ENCODE assay signal across 8 mouse cellular contexts in the genomic region with DNA sequence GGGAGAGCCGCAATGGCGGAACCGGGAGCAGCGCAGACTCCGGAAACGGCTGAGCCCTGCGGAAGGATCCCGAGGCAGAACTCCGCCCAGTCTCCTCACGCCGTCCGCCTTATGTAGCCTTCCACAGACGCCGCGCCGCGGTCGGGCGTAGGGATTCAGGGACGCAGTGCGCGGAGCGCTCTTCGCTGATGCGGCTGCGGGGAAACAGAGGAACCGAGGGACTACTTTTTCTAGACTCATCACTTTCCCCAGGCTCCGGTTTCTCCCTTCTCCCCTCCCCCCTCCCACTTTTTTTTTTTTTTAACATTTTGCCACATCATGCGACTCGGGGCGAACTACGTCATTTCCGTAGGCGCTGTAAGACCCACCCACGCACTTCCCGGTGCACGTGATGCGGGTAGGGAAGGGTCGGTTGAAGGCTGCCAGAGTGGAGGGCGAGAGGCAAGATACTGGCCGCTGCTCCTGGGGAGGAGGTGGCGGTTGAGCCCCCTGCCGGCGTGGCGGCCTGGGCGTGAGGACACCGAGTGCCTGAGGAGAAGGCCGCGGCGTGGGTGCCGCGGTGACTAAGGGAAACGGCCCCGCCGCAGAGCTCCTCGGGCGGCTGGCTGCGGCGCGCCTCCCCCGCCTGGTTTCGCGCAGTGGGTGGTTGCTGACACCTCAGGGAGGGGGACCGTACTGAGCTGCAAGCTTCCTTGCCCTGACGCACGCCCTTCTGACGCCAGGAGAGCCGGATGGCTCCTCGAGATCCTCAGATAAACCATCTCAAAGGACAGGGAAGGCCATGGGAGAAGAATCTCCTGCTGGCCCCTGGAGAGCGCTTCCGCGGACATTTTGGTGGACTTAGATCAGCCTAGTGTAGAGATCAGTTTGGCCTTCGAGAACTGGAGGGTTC. TPM values are rescaled to one million over a fixed set of nuclear protein-coding genes. Genes with fewer than 3 reads are reported as not detected.
DNase-seq lines count a peak whose midpoint lies in the region; ATAC-seq lines count a peak whose summit lies in the region.

Gene Cltc, minus strand, starts transcription at position 86 of the 892 bp plus-strand sequence.

- intact Hi-C loops in gastrocnemius, postnatal 14 days (cut with DNase I; ENCODE audit: low total_unique reads): no loop called here
- intact Hi-C loops in left cerebral cortex, postnatal 10 days (cut with DNase I): no loop called here

- ATAC-seq in inflammation-experienced regulatory T-cells, adult 6 months: peak; percentile 82
- ATAC-seq in megakaryocyte-erythroid progenitor cell, adult 5-6 weeks (replicated peaks; ENCODE audit: low FRiP score, low TSS enrichment, poor library complexity, severe bottlenecking): peak; percentile 84

- DNase-seq in adrenal gland, adult (ENCODE audit: inconsistent age in 2 of 2, low spot score in 1 of 2): peak; percentile 97 to 99
- peak; percentile 98 for DNase-seq in embryo, embryonic 10.5 days (ENCODE audit: low spot score)
- peak; percentile 97 for DNase-seq in gastrocnemius, postnatal 14 days
- DNase-seq in left cerebral cortex, postnatal 10 days (ENCODE audit: extremely low spot score in 1 of 2, low spot score in 2 of 2): peak; percentile 98 to 99
- peak; percentile 97 for DNase-seq in right cerebral cortex, postnatal 25 days
- peak; percentile 96 to 97 for DNase-seq in urinary bladder, postnatal 4 days (ENCODE audit: low spot score in 2 of 2)

RNA-seq across cellular contexts. Expression of gene Cltc, which starts in this region (rescaled TPM):
- total RNA-seq in gastrocnemius, postnatal 14 days (2021): 100 to 1,000 TPM; 118 to 122 TPM
- polyA plus RNA-seq in inflammation-experienced regulatory T-cells, adult 6 months (2017; shearing (Covaris generic)): 100 to 1,000 TPM in 1 of 3 experiments, 10 to 100 TPM in 2; 73.6 to 108 (median 79.1) TPM
- total RNA-seq in left cerebral cortex, postnatal 10 days (2021): 100 to 1,000 TPM; 512 to 513 TPM
- 122 and 228 TPM in 2 replicates for total RNA-seq in megakaryocyte-erythroid progenitor cell, adult 5-6 weeks (2014; fragmentation: Nextera tagmentation)
- 193 and 195 TPM in 2 replicates for total RNA-seq in megakaryocyte-erythroid progenitor cell, adult 5-6 weeks (2017)

Comparison
In these comparisons a context has a peak if more than half of its experiments do, and no peak if none do; other contexts are left out.
1. Peak in every context shown above with its lines: DNase-seq and ATAC-seq.